Mouse (Mus musculus) limb, embryonic 15.5 days (tissue): ENCODE results near the gene Trim44. TPM values are rescaled to one million over a fixed set of nuclear protein-coding genes. Genes with fewer than 3 reads are reported as not detected.

Source experiments
- ATAC-seq: fragments of 200-750 bp; cut with Nextera tagmentation; 2 replicates; pipeline ENCODE4 v1.8.0; 2017; ENCODE audit warnings: low read depth, moderate TSS enrichment; ENCODE audit not compliant: insufficient number of reproducible peaks, low FRiP score, low TSS enrichment
- H3K27ac ChIP-seq: fragments of 300-500 bp; sonication (generic); 2 replicates; pipeline ENCODE4 v1.5.1; 2015; ENCODE audit warnings: moderate library complexity, mild to moderate bottlenecking, inconsistent platforms
- H3K27me3 ChIP-seq: fragments of 300-500 bp; sonication (generic); 2 replicates; pipeline ENCODE4 v1.6.1; 2015; ENCODE audit warnings: inconsistent platforms
- H3K36me3 ChIP-seq: fragments of 300-500 bp; sonication (generic); 2 replicates; pipeline ENCODE4 v1.6.1; 2015; ENCODE audit warnings: inconsistent platforms
- H3K4me1 ChIP-seq: fragments of 300-500 bp; sonication (generic); 2 replicates; pipeline ENCODE4 v1.6.1; 2015; ENCODE audit warnings: inconsistent platforms
- H3K4me2 ChIP-seq: fragments of 300-500 bp; sonication (generic); 2 replicates; pipeline ENCODE4 v1.6.1; 2015; ENCODE audit warnings: mild to moderate bottlenecking, inconsistent platforms
- H3K4me3 ChIP-seq: fragments of 300-500 bp; sonication (generic); 2 replicates; pipeline ENCODE4 v1.5.1; 2015; ENCODE audit warnings: mild to moderate bottlenecking, inconsistent platforms
- H3K9ac ChIP-seq: fragments of 300-500 bp; sonication (generic); 2 replicates; pipeline ENCODE4 v1.6.1; 2015; ENCODE audit warnings: inconsistent platforms
- H3K9me3 ChIP-seq: fragments of 300-500 bp; sonication (generic); 2 replicates; pipeline ENCODE4 v1.6.1; 2016; ENCODE audit warnings: inconsistent platforms
- WGBS: fragments of 180-500 bp; shearing (Covaris S2); methylation state at CpG from one replicate; pipeline ENCODE4 v1.1.7; 2015; 5-methylcytosine and 5-hydroxymethylcytosine counted together
- polyA plus RNA-seq: library from polyadenylated mRNA; unstranded; fragments of >200 nt; fragmentation: Nextera tagmentation; extraction: Ambion mirVana; gene quantifications from 2 replicates; pipeline ENCODE4 v1.2.1, GENCODE M21; 2015

The Trim44 gene
- polyA plus RNA-seq, 1 experiment from 2014 or later = 27.7 TPM

DNA sequence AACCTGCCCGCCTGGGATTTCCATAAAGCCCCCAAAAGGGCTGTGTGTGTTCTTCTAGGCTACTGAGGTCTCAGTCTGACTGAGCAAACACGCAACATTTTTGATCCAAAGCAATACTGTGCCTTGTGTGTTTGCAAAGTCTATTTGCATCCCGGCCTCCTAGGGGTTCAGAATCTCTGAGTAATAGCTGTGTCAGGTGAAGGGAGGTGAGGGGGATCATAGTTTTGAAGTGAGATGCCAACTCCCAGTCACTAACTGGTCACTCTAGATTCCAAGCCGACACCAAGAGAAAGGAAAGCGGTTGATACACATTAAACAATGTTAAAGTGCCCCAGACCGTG is 6.3 kb downstream of the Trim44 start:
- Histone ChIP-seq H3K27ac (peak overlapping the region; percentile 96), H3K9ac (peak overlapping the region; percentile 93), H3K4me3 (peak overlapping the region; percentile 74), H3K9me3 (no peaks in the 10 kb centered on the region), H3K4me1 (peaks cover 17% of the 10 kb centered on the region), H3K36me3 (no peaks in the 10 kb centered on the region), H3K4me2 (peak overlapping the region; percentile 82), H3K27me3 (no peaks in the 10 kb centered on the region)
- ATAC-seq = no peak
- WGBS = 18% methylated on average over 6 of the region's 6 CpGs

DNA sequence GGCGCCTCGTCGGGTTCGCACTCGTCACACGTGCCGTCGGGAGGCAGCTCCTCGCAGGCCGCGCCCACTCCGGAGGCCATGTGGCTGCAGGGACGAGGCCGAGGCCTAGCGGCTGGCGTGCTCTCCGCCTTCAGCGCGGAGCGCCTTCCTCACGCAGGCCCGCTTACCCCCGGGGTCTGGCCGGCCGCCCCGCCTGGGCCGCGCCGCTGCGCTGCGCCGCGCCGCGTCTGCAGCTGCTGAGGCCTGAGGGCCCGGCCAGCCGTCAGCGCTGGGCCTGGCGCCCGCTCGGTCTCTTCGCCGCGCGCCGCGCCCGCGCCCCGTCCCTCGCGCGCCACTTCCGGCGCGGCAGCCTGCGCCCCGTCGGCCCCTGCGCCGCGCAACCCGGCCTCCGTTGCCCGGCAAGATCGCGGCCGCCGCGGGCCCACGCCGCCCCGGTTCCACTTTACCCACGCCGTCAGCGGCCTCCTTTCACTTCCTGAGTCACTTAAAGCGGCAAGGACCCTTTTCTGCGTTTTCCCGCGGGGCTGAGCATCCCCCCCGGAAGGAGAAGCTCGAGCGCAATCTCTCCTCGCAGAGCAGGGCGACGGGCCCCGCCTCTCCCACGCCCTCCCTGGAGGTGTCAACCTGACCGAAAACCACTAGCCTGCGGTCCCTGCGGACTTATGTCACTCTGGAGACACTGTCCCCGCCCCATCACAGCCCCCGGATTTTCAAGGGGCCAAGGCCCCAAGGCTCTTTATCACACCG is 6.8 kb downstream of the Trim44 start:
- Histone ChIP-seq H3K9ac (peak overlapping the region; percentile 93), H3K4me3 (peak overlapping the region; percentile 74), H3K36me3 (no peaks in the 10 kb centered on the region), H3K4me1 (peaks cover 17% of the 10 kb centered on the region), H3K27ac (peak overlapping the region; percentile 96), H3K9me3 (no peaks in the 10 kb centered on the region), H3K27me3 (no peaks in the 10 kb centered on the region), H3K4me2 (peak overlapping the region; percentile 82)
- peak; percentile 85 for ATAC-seq
- WGBS = under 1% methylated on average over 91 of the region's 94 CpGs

DNA sequence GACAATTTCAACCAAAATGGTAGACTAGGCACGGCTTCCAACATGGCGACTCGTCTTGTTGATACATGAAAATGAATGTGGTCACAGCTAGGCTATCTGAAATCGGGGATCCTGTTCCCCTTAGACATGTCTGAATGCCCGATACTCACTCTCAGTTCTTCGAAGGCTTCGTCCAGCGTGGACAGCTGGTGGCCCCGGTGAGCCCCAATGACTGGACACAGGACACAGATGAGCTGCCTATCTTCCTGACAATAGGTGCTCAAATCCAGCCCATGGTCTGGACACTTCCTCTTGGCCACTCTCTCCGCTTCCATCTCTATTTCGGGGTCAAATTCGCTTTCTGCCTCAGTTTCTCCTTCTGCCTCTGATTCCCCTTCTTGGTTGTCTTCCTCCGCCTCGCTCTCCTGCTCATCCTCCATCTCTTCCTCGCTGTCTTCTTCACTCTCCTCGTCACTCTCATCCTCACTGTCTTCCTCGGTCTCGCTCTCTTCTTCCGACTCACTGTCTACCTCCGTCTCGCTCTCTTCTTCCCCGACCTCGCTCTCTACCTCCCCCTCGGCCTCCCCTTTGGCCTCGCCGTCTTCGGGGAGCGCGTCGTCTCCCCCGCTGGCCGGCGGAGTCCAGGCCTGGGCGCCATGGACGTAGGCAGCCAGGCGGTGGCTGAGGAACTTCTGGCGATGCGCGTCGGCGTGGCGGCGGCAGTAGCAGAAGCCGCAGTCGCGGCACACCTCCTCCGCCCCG is 7.6 kb downstream of the Trim44 start:
- H3K27me3 ChIP-seq = no peaks in the 10 kb centered on the region

DNA sequence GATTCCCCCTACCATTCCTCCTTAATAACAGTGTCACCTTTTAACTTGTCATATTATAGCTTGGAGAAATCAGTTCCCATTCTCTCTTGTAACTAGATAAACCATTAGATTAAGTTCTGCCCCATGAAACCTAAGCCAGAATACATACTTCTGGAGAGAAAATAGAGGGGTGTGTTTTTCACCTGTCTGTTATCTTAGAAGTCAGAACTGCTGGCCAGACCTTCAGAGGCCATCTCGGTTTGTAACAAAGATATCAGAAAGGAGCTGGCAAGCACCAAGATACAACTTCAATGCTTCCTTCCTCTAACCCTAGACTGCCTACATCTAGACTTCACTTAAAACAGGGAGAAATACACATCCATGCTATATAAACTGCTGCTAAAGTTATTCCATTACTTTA is 11.1 kb downstream of the Trim44 start:
- 83% methylated on average over 1 of the region's 1 CpGs for WGBS
- no peaks in the 10 kb centered on the region for H3K27me3 ChIP-seq
- H3K9ac ChIP-seq = no peak overlapping the region
- no peak overlapping the region for H3K27ac ChIP-seq
- H3K4me2 ChIP-seq = no peak overlapping the region
- H3K4me1 ChIP-seq = peaks cover 17% of the 10 kb centered on the region
- ATAC-seq = no peak
- no peak overlapping the region for H3K4me3 ChIP-seq
- H3K9me3 ChIP-seq = no peaks in the 10 kb centered on the region
- H3K36me3 ChIP-seq = no peaks in the 10 kb centered on the region

More for the DNA sequence above, 7.6 kb downstream of the Trim44 start:
- H3K9ac ChIP-seq = peak overlapping the region; percentile 93
- peak; percentile 27; the same call in 1 of the 2 replicates for ATAC-seq
- no peaks in the 10 kb centered on the region for H3K9me3 ChIP-seq
- peak overlapping the region; percentile 96 for H3K27ac ChIP-seq
- peak overlapping the region; percentile 74 for H3K4me3 ChIP-seq
- 35% methylated on average over 48 of the region's 48 CpGs for WGBS
- H3K36me3 ChIP-seq = no peaks in the 10 kb centered on the region
- peak overlapping the region; percentile 82 for H3K4me2 ChIP-seq
- H3K4me1 ChIP-seq = peaks cover 17% of the 10 kb centered on the region

DNA sequence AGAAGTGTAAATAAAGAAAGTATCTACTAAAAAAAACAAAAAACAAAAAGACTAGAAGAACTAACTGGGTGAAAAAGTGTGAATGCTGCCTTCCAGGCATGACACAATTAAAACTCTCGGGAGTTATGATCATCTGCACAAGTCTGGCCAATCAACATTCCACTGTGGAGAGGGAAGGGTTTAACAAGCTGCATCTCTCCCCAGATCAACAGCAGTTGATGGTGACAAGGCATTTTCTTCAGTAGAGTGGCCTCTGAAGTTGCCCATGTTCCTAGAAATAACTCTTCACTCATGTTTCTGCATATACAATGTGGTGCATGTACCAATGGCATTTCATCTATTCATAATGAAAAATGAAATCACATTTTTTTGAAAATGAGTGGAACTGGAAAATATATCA is 14.2 kb downstream of the Trim44 start:
- H3K4me2 ChIP-seq = no peak overlapping the region
- 51% methylated on average over 1 of the region's 1 CpGs for WGBS
- ATAC-seq = no peak

DNA sequence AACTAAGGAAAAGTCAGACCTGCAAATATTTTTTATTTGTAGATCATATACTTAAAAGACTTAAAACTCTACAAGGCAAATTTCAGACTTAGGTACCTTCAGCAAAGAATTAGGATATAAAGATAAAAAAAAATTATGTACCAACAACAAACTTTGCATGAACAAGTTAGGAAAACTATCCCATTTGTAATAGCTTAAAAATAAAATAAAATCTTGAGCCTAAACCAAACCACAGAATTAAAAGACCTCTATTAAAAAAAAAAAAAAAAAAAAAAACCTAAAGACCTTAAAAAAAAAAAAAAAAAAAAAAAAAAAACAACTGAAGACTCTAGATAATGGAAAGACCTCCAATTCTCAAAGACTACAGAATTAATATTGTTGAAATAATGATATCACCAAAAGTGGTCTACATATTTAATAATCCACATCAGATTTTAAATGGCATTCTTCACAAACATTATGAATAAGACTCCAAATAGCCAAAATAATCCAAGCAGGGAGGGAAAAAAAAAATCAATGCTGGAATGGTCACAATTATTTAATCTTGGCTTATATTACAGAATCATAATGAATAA is 22.2 kb downstream of the Trim44 start:
- Histone ChIP-seq H3K4me1 (peaks cover 14% of the 10 kb centered on the region), H3K9me3 (no peaks in the 10 kb centered on the region), H3K27ac (no peak overlapping the region), H3K9ac (no peak overlapping the region), H3K4me3 (no peak overlapping the region), H3K27me3 (no peaks in the 10 kb centered on the region), H3K4me2 (no peak overlapping the region), H3K36me3 (no peaks in the 10 kb centered on the region; the same call in 1 of the 2 replicates)
- ATAC-seq = no peak

More for the DNA sequence above, 14.2 kb downstream of the Trim44 start:
- no peak overlapping the region for H3K9ac ChIP-seq
- no peak overlapping the region for H3K4me3 ChIP-seq
- no peaks in the 10 kb centered on the region for H3K36me3 ChIP-seq
- no peak overlapping the region for H3K27ac ChIP-seq
- H3K9me3 ChIP-seq = no peaks in the 10 kb centered on the region
- H3K27me3 ChIP-seq = no peaks in the 10 kb centered on the region
- H3K4me1 ChIP-seq = no peaks in the 10 kb centered on the region

DNA sequence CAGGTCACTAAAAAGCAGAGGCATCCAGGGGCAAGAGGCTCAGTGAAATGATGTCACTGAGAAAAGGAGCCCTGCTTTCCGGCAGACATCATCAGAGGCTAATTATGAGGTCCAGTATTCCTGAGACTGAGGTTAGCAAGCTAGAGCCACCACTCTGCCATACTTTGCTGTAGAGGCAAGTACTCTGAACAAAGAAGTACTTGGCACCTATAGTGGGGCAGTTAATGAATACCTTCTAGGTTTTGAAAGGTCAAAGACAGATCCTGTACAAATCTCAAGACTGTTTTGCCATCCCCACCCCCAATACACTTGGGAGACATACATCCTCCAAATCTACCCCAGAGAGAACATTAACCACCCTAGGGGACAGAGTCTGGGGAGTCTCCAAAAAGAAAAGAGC is 23.1 kb downstream of the Trim44 start:
- H3K27ac ChIP-seq = 0 out of 2 replicates have a peak overlapping the region, but pooled peaks have one; percentile 38

DNA sequence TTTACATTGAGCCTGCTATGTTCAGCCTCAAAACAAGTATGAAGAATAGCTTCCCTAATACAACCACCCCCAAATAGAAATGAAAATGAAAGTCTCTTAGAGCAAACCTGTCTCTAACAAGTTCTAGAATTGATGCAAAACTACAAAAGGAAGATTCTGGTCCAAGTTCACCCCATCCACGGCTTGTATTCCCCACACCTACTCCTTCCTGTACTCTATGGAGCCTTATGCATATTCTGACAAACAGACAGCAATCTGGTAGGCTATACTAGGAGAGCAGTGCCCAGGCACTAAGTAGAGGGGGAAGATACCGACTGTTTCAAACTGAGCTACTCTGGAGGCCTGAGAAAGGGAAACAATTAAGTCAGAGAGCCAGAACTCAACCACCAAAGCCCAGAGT is 23.6 kb downstream of the Trim44 start:
- Histone ChIP-seq H3K27me3 (no peaks in the 10 kb centered on the region), H3K4me1 (peaks cover 14% of the 10 kb centered on the region), H3K4me2 (no peak overlapping the region), H3K9ac (no peak overlapping the region), H3K36me3 (no peaks in the 10 kb centered on the region; the same call in 1 of the 2 replicates), H3K27ac (0 out of 2 replicates have a peak overlapping the region, but pooled peaks have one; percentile 38), H3K4me3 (no peak overlapping the region), H3K9me3 (no peaks in the 10 kb centered on the region)
- 52% methylated on average over 2 of the region's 2 CpGs for WGBS
- ATAC-seq = no peak

More for the DNA sequence above, 23.1 kb downstream of the Trim44 start:
- H3K4me2 ChIP-seq = no peak overlapping the region
- WGBS = 35% methylated on average over 1 of the region's 1 CpGs
- no peaks in the 10 kb centered on the region; the same call in 1 of the 2 replicates for H3K36me3 ChIP-seq
- no peak for ATAC-seq
- no peaks in the 10 kb centered on the region for H3K27me3 ChIP-seq
- no peaks in the 10 kb centered on the region for H3K9me3 ChIP-seq
- H3K4me1 ChIP-seq = peaks cover 14% of the 10 kb centered on the region
- H3K4me3 ChIP-seq = no peak overlapping the region
- no peak overlapping the region for H3K9ac ChIP-seq

DNA sequence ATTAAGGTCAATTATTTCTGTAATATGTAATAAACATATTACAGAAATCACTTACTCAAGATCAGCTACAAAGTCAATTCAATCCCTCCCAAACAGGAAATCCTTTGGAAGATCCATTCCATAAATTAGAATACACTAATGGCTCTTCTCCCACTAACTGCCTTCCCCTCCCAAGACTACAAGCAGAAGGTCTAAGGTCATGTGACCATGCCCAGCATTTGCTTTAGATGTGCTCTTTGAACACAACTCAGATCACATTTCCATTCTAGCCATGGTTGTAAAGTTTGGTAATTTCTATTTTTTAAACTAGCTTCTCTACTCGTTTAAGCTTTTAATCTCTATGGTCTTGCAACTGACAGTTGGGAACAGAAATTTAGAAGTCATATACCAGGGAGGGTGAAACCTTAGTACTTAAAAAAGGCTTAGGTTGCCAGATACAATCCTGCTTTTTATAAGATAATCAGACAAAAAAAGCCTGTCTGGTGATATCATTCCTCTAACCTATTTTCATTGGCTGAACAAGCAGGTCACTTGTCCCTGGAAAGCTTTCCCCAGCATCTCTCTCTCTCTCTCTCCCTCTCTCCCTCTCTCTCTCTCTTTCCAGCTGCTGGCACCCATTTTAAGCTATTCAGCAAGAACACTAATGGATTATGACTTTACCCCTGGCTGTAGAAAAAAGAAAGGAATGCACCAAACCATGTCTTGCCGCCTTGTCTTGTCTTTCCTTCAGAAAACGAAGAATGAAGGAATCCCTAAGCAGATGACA is 24.4 kb downstream of the Trim44 start:
- ATAC-seq = no peak

DNA sequence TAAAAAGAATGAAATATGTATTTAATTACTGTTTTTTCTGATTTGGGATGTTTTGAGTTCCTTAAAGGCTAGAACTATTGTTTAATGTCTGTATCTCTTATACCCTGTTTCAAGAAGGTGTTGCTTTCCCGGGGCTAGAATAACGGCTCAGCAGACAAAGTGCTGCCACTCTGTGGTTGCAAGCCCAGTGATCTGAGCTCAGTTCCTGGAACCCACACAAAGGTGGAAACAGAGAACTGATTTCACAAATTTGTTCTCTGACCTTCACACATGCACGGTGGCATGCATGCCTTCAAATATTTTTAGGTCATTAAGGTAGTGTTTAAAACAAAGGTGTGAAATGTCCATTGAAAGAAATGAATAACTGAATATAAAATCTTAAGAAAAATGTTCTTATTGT is 25.1 kb downstream of the Trim44 start:
- no peak for ATAC-seq
- H3K27me3 ChIP-seq = no peaks in the 10 kb centered on the region
- H3K4me3 ChIP-seq = no peak overlapping the region
- peaks cover 14% of the 10 kb centered on the region for H3K4me1 ChIP-seq
- H3K36me3 ChIP-seq = peaks cover 2% of the 10 kb centered on the region
- no peak overlapping the region for H3K27ac ChIP-seq
- H3K9me3 ChIP-seq = no peaks in the 10 kb centered on the region
- no peak overlapping the region for H3K4me2 ChIP-seq
- 61% methylated on average over 3 of the region's 3 CpGs for WGBS
- no peak overlapping the region for H3K9ac ChIP-seq

More for the DNA sequence above, 24.4 kb downstream of the Trim44 start:
- Histone ChIP-seq H3K9ac (no peak overlapping the region), H3K4me2 (no peak overlapping the region), H3K4me3 (no peak overlapping the region), H3K27ac (no peak overlapping the region), H3K4me1 (peaks cover 14% of the 10 kb centered on the region), H3K27me3 (no peaks in the 10 kb centered on the region), H3K9me3 (no peaks in the 10 kb centered on the region), H3K36me3 (no peaks in the 10 kb centered on the region; the same call in 1 of the 2 replicates)
- 53% methylated on average over 3 of the region's 3 CpGs for WGBS

DNA sequence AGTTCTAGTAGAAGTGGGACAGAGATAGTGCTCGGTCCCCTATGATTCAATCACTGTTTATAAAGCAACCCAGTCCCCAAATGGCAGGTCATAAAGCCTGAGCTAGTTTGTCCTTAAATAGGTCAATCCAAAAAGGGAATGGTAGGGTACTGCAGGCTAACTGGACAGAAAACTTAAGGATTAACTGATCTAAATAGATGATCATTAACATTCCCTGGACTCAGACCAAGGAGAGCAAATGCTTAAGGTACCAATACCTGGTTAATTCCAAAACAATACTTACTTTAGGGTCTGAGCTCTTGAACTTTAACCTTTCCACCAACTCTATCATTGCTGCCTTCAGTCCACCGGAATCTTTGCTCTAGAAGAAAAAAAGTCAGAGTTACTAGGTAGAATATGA is 27.0 kb downstream of the Trim44 start:
- Histone ChIP-seq H3K4me1 (peaks cover 14% of the 10 kb centered on the region), H3K36me3 (peaks cover 14% of the 10 kb centered on the region), H3K9ac (no peak overlapping the region), H3K27me3 (no peaks in the 10 kb centered on the region), H3K4me2 (no peak overlapping the region), H3K9me3 (no peaks in the 10 kb centered on the region), H3K27ac (no peak overlapping the region), H3K4me3 (no peak overlapping the region)
- WGBS = 85% methylated on average over 2 of the region's 2 CpGs
- ATAC-seq = no peak
